Mouse (Mus musculus) stomach, embryonic 16.5 days (tissue): Measurements from ENCODE around the gene Pld6. TPM values are rescaled to one million over a fixed set of nuclear protein-coding genes. Genes with fewer than 3 reads are reported as not detected.

Experiments
- ATAC-seq: fragments of 200-750 bp; cut with Nextera tagmentation; 2 replicates; pipeline ENCODE4 v1.8.0; 2017; ENCODE audit warnings: moderate number of reproducible peaks, moderate TSS enrichment; ENCODE audit not compliant: insufficient read depth, low FRiP score
- H3K27ac ChIP-seq: fragments of 300-500 bp; sonication (generic); 2 replicates; pipeline ENCODE4 v1.5.1; 2014; ENCODE audit warnings: low read length
- H3K27me3 ChIP-seq: fragments of 300-500 bp; sonication (generic); 2 replicates; pipeline ENCODE4 v1.6.1; 2014; ENCODE audit warnings: low read length, control low read depth, mixed read lengths; ENCODE audit not compliant: control insufficient read depth, insufficient read depth
- H3K36me3 ChIP-seq: fragments of 300-500 bp; sonication (generic); 2 replicates; pipeline ENCODE4 v1.6.1; 2014; ENCODE audit warnings: low read length; ENCODE audit not compliant: control insufficient read depth, insufficient read depth
- H3K4me1 ChIP-seq: fragments of 300-500 bp; sonication (generic); 2 replicates; pipeline ENCODE4 v1.6.1; 2014; ENCODE audit warnings: low read length, control low read depth, mixed read lengths; ENCODE audit not compliant: control insufficient read depth, insufficient read depth
- H3K4me2 ChIP-seq: fragments of 300-500 bp; sonication (generic); 2 replicates; pipeline ENCODE4 v1.6.1; 2014; ENCODE audit warnings: low read depth, low read length, mixed read lengths
- H3K4me3 ChIP-seq: fragments of 300-500 bp; sonication (generic); replicated peaks from 2 replicates; pipeline ENCODE4 v1.5.1; 2014; ENCODE audit warnings: mild to moderate bottlenecking, low read length
- H3K9ac ChIP-seq: fragments of 300-500 bp; sonication (generic); 2 replicates; pipeline ENCODE4 v1.6.1; 2014; ENCODE audit warnings: low read length
- H3K9me3 ChIP-seq: fragments of 300-500 bp; sonication (generic); replicated peaks from 2 replicates; pipeline ENCODE4 v1.6.1; 2016; ENCODE audit warnings: low read length, control low read depth; ENCODE audit not compliant: control insufficient read depth
- WGBS: fragments of 180-500 bp; shearing (Covaris S2); extraction: QIAGEN DNeasy Blood & Tissue Kit; methylation state at CpG from one replicate; pipeline ENCODE4 v1.1.7; 2014; 5-methylcytosine and 5-hydroxymethylcytosine counted together
- polyA plus RNA-seq: library from polyadenylated mRNA; unstranded; fragments of >200 nt; fragmentation: Nextera tagmentation; extraction: Ambion mirVana; gene quantifications from 2 replicates; pipeline ENCODE4 v1.2.1, GENCODE M21; 2015

Gene Pld6
- polyA plus RNA-seq, 1 experiment from 2014 or later: 6.0 TPM

GRCm38 (mm10) chr11:59778181-59778873 lies 9.1 kb downstream of the Pld6 start:
- Histone ChIP-seq H3K9ac (no peak overlapping the region), H3K36me3 (peaks cover 16% of the 10 kb centered on the region), H3K4me2 (no peak overlapping the region), H3K27ac (no peak overlapping the region), H3K4me3 (no peak overlapping the region), H3K4me1 (no peaks in the 10 kb centered on the region), H3K9me3 (no peaks in the 10 kb centered on the region), H3K27me3 (no peaks in the 10 kb centered on the region)
- WGBS: 53% methylated on average over 9 of the region's 9 CpGs
- peak; percentile 78; the same call in 1 of the 2 replicates for ATAC-seq

- Histone ChIP-seq H3K4me2 (no peak overlapping the region), H3K4me3 (no peak overlapping the region), H3K9ac (no peak overlapping the region), H3K27ac (no peak overlapping the region), H3K36me3 (peaks cover 16% of the 10 kb centered on the region), H3K4me1 (no peaks in the 10 kb centered on the region), H3K9me3 (no peaks in the 10 kb centered on the region), H3K27me3 (no peaks in the 10 kb centered on the region)
- no peak for ATAC-seq
- 81% methylated on average over 5 of the region's 5 CpGs for WGBS
Measured at GRCm38 (mm10) chr11:59777259-59777658, 10.2 kb downstream of the Pld6 start.

DNA sequence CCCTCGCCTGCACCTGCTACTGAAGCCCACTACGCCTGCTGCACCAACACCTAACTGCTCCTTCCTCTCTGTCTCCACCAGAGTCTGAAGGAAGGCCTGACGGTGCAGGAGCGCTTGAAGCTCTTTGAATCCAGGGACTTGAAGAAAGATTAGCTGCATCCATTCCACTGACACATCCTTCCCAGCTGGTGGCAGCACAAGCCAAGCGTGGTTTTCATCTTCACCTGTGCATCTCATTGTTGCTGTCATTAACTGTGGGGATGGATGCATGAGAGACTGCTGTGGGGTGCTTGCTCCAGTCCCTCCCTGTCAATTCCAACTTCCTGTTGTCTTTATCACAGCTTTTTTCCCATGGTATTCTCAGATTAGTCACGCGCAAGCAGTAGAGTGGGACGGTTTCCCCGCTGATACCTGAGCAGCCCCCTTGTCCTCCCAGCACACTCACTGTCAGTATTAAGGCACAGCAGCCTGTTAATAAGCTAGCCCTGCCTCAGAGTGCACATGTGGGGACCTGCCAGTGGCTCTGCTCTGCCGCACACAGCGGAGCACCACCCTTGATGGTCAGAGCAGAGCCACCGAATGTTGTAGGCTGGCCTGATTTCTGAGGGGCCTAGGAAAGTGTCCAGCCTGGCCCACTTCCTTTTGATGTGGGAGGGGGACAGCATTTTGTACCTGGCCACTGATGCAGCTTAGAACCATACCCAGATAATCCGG lies 11.9 kb downstream of the Pld6 start:
- no peak overlapping the region for H3K27ac ChIP-seq
- H3K36me3 ChIP-seq: peaks cover 24% of the 10 kb centered on the region
- no peaks in the 10 kb centered on the region for H3K27me3 ChIP-seq
- no peak overlapping the region for H3K4me3 ChIP-seq
- 89% methylated on average over 13 of the region's 13 CpGs for WGBS
- ATAC-seq: no peak
- H3K9me3 ChIP-seq: no peaks in the 10 kb centered on the region
- no peak overlapping the region for H3K4me2 ChIP-seq
- no peak overlapping the region for H3K9ac ChIP-seq
- H3K4me1 ChIP-seq: no peaks in the 10 kb centered on the region

GRCm38 (mm10) chr11:59774522-59774921 lies 12.9 kb downstream of the Pld6 start:
- WGBS: 79% methylated on average over 4 of the region's 4 CpGs
- Histone ChIP-seq H3K9me3 (no peaks in the 10 kb centered on the region), H3K27ac (no peak overlapping the region), H3K36me3 (peaks cover 24% of the 10 kb centered on the region), H3K27me3 (no peaks in the 10 kb centered on the region), H3K4me2 (no peak overlapping the region), H3K4me3 (no peak overlapping the region), H3K9ac (no peak overlapping the region), H3K4me1 (no peaks in the 10 kb centered on the region)
- ATAC-seq: no peak

DNA sequence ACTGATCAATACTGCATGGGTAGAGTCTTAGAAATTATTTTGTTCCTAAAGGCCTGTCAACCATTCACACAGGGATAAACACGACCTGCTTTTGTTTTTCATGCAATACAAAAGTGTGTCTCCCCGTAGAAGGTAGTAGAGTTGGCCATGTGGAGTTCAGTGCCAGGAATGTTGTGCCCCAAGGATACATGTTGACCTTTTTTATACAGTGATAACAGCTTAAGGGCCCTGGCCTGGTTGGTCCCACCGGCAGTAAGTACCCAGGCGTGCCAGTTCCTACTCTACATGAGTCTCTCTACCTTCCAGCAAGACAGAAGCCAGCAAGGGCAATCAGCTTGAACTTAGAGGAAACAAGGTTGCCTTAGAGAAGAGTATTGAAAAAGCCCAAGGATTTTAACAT lies 14.5 kb downstream of the Pld6 start:
- WGBS: 90% methylated on average over 4 of the region's 4 CpGs
- ATAC-seq: no peak
- Histone ChIP-seq H3K9ac (no peak overlapping the region), H3K27me3 (no peaks in the 10 kb centered on the region), H3K4me2 (no peak overlapping the region), H3K36me3 (peaks cover 28% of the 10 kb centered on the region), H3K4me3 (no peak overlapping the region), H3K9me3 (no peaks in the 10 kb centered on the region), H3K4me1 (no peaks in the 10 kb centered on the region), H3K27ac (no peak overlapping the region)

DNA sequence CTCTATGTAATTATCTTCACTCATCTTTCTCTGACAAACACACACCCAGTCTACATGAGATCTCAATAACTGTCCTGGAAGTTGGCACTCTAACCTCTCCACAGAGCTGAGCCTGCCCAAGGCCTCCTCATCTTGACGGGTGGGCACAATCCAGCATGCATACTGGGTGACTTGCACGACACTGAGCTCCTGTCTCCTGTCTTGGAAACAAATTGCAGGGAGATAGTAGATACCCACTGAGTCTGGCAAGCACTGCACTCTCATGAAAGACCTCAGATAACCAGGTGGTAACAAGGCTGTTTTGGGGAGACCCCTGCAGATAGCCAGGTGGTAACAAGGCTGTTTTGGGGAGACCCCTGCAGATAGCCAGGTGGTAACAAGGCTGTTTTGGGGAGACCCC lies 15.2 kb downstream of the Pld6 start:
- 88% methylated on average over 2 of the region's 2 CpGs for WGBS
- peaks cover 30% of the 10 kb centered on the region for H3K36me3 ChIP-seq
- H3K4me2 ChIP-seq: no peak overlapping the region
- H3K27ac ChIP-seq: no peak overlapping the region
- no peaks in the 10 kb centered on the region for H3K27me3 ChIP-seq
- H3K9me3 ChIP-seq: no peaks in the 10 kb centered on the region
- no peaks in the 10 kb centered on the region for H3K4me1 ChIP-seq
- ATAC-seq: no peak
- H3K9ac ChIP-seq: no peak overlapping the region
- H3K4me3 ChIP-seq: no peak overlapping the region

GRCm38 (mm10) chr11:59770753-59771152 lies 16.7 kb downstream of the Pld6 start:
- no peak for ATAC-seq
- Histone ChIP-seq H3K4me1 (no peaks in the 10 kb centered on the region), H3K4me3 (no peak overlapping the region), H3K27ac (no peak overlapping the region), H3K36me3 (peaks cover 32% of the 10 kb centered on the region), H3K27me3 (no peaks in the 10 kb centered on the region), H3K9me3 (no peaks in the 10 kb centered on the region), H3K9ac (no peak overlapping the region), H3K4me2 (no peak overlapping the region)
- WGBS: 83% methylated on average over 7 of the region's 7 CpGs

DNA sequence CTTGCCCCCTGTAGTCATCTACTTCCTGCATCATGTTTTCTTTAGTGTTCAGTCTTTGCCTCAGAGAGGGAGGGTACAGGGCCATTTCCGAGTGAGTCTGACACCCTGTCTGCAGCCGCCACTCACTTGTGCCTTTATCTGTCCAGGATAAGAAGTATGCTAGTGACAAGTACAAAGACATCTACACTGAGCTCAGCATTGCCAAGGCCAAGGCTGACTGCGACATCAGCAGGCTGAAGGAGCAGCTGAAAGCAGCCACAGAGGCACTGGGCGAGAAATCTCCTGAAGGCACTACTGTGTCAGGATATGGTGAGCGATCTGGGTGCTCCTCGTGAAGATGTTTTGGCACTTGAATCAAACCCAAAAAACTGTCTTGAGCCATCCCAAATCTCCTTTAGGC lies 17.7 kb downstream of the Pld6 start:
- no peaks in the 10 kb centered on the region for H3K4me1 ChIP-seq
- no peak overlapping the region for H3K4me2 ChIP-seq
- no peak overlapping the region for H3K27ac ChIP-seq
- H3K27me3 ChIP-seq: no peaks in the 10 kb centered on the region
- no peaks in the 10 kb centered on the region for H3K9me3 ChIP-seq
- ATAC-seq: no peak
- peaks cover 37% of the 10 kb centered on the region for H3K36me3 ChIP-seq
- no peak overlapping the region for H3K9ac ChIP-seq
- WGBS: 87% methylated on average over 6 of the region's 6 CpGs
- H3K4me3 ChIP-seq: no peak overlapping the region

DNA sequence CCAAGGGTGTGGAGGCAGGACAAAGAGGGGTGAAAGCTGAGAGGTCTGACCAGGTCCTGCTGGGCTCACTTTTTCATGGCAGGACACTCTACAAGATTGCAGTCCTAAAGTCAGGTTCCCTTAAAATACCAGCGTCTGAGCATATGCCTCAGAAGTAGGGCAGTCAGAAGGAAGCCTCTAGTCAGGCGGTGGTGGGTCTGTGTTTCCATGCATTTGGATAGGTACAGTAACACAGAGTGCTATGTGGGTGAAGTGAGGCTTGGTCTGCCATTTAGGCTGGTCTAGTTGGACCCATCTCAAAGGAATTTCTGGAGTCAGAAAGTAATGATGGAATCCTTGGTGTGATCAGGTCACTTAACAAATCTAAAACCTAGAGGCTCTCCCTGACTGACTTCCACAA lies 18.1 kb downstream of the Pld6 start:
- H3K27me3 ChIP-seq: no peaks in the 10 kb centered on the region
- H3K4me3 ChIP-seq: no peak overlapping the region
- no peak overlapping the region for H3K4me2 ChIP-seq
- H3K9me3 ChIP-seq: no peaks in the 10 kb centered on the region
- peaks cover 40% of the 10 kb centered on the region for H3K36me3 ChIP-seq
- no peak overlapping the region for H3K9ac ChIP-seq
- no peak for ATAC-seq
- H3K4me1 ChIP-seq: no peaks in the 10 kb centered on the region
- WGBS: 97% methylated on average over 2 of the region's 2 CpGs
- no peak overlapping the region for H3K27ac ChIP-seq
